Mouse (Mus musculus): ENCODE measurements around the gene Spock3. TPM values are rescaled to one million over a fixed set of nuclear protein-coding genes. Genes with fewer than 3 reads are reported as not detected.

The Spock3 gene
- polyA plus RNA-seq, 2 experiments, result 7.4 to 12.8 TPM

DNA sequence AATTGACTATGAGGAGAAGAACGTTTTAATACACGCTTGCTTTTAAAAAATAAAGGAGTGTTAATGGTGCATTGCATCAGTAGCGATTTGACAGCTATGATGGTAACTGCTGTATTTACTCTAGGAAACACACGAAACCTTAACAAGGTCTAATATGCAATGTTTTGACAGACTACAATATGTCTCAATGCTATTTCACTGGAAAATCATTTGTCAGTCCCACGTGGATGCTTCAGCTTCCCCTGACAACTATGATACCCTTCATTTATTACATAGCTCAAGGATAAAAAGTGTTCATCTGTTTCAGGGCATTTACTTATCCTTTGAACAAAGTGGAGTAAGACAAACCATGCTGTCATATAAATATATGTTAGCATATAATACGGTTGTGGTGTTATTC, 417.8 kb downstream of the Spock3 start:
- 71% methylated on average over 6 of the region's 6 CpGs for WGBS
- no peaks in the 10 kb centered on the region for H3K4me1 ChIP-seq (ENCODE audit: control insufficient read depth, insufficient read depth, low read length)
- no peak overlapping the region for H3K4me3 ChIP-seq (replicated peaks; ENCODE audit: low read length)
- DNase-seq (ENCODE audit: low spot score), result no peak
- H3K4me2 ChIP-seq (replicated peaks; ENCODE audit: low read depth, low read length, severe bottlenecking), result no peak overlapping the region
- no peak for ATAC-seq (ENCODE audit: low FRiP score, low read depth)
- no peak overlapping the region for H3K9ac ChIP-seq (ENCODE audit: low read depth, low read length, severe bottlenecking)
- no peak overlapping the region for H3K27ac ChIP-seq (replicated peaks; ENCODE audit: low read depth, low read length)
- no peak for TF ChIP-seq POLR2A (IDR thresholded peaks at IDR 0.05; ENCODE audit: borderline replicate concordance, extremely low read depth, insufficient read depth, insufficient read length)
- no peaks in the 10 kb centered on the region for H3K27me3 ChIP-seq (ENCODE audit: control insufficient read depth, insufficient read depth, low read length)
- no peaks in the 10 kb centered on the region for H3K9me3 ChIP-seq (ENCODE audit: control insufficient read depth, low read length)
- no peaks in the 10 kb centered on the region for H3K36me3 ChIP-seq (ENCODE audit: control insufficient read depth, insufficient read depth, low read length)

DNA sequence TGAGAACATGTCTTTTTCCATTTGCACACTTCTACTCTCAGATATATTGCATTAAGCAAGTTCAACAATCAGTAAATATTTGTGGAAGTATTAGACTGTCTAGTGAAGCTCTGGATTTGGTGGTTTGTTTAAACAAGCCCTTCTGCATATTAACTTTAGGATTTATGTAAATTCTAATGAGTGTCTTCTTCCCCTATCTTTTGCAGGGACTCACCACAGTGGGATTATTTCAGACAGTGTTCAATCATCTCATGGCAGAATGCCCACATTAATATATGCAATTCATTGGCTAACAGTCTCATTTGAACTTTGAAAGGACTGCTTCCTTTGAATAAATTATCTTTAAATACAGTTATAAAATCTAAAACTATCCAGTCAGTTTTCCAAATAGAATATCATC, 446.9 kb downstream of the Spock3 start:
- Histone ChIP-seq H3K36me3 (ENCODE audit: control insufficient read depth, insufficient read depth, low read length) (no peaks in the 10 kb centered on the region), H3K27me3 (ENCODE audit: control insufficient read depth, insufficient read depth, low read length) (no peaks in the 10 kb centered on the region), H3K4me2 (replicated peaks; ENCODE audit: low read depth, low read length, severe bottlenecking) (no peak overlapping the region), H3K4me1 (ENCODE audit: control insufficient read depth, insufficient read depth, low read length) (no peaks in the 10 kb centered on the region), H3K9ac (ENCODE audit: low read depth, low read length, severe bottlenecking) (no peak overlapping the region), H3K9me3 (ENCODE audit: control insufficient read depth, low read length) (no peaks in the 10 kb centered on the region), H3K4me3 (replicated peaks; ENCODE audit: low read length) (no peak overlapping the region), H3K27ac (replicated peaks; ENCODE audit: low read depth, low read length) (no peak overlapping the region)
- no peak for TF ChIP-seq POLR2A (IDR thresholded peaks at IDR 0.05; ENCODE audit: borderline replicate concordance, extremely low read depth, insufficient read depth, insufficient read length)
- DNase-seq (ENCODE audit: low spot score), result no peak
- no peak for ATAC-seq (ENCODE audit: low FRiP score, low read depth)
